Mouse (Mus musculus) liver, embryonic 11.5 days (tissue): ENCODE measurements around the gene Car5a. TPM values are rescaled to one million over a fixed set of nuclear protein-coding genes. Genes with fewer than 3 reads are reported as not detected.

Experiments used
- ATAC-seq: fragments of 200-750 bp; cut with Nextera tagmentation; replicated peaks from 2 replicates; pipeline ENCODE4 v1.8.0; 2017; ENCODE audit warnings: moderate number of reproducible peaks, mild to moderate bottlenecking, moderate TSS enrichment, moderate library complexity; ENCODE audit not compliant: low FRiP score
- DNase-seq: peaks from one replicate; pipeline ENCODE4 v3.0.0-alpha.2; 2017; ENCODE audit warnings: low spot score
- H3K27ac ChIP-seq: fragments of 300-500 bp; sonication (generic); 2 replicates; pipeline ENCODE4 v1.5.1; 2014; ENCODE audit warnings: mild to moderate bottlenecking, low read depth, low read length, control low read depth
- H3K27me3 ChIP-seq: fragments of 300-500 bp; sonication (generic); replicated peaks from 2 replicates; pipeline ENCODE4 v1.6.1; 2014; ENCODE audit warnings: low read length, mixed read lengths; ENCODE audit not compliant: control insufficient read depth, insufficient read depth
- H3K36me3 ChIP-seq: fragments of 300-500 bp; sonication (generic); 2 replicates; pipeline ENCODE4 v1.6.1; 2014; ENCODE audit warnings: mild to moderate bottlenecking, low read length, moderate library complexity, mixed read lengths; ENCODE audit not compliant: control insufficient read depth, insufficient read depth
- H3K4me1 ChIP-seq: fragments of 300-500 bp; sonication (generic); replicated peaks from 2 replicates; pipeline ENCODE4 v1.6.1; 2014; ENCODE audit warnings: low read length, mixed read lengths; ENCODE audit not compliant: control insufficient read depth, insufficient read depth
- H3K4me2 ChIP-seq: fragments of 300-500 bp; sonication (generic); 2 replicates; pipeline ENCODE4 v1.6.1; 2014; ENCODE audit warnings: mild to moderate bottlenecking, control low read depth, moderate library complexity
- H3K4me3 ChIP-seq: fragments of 300-500 bp; sonication (generic); 2 replicates; pipeline ENCODE4 v1.5.1; 2014; ENCODE audit warnings: low read depth, low read length, control low read depth
- H3K9ac ChIP-seq: fragments of 300-500 bp; sonication (generic); 2 replicates; pipeline ENCODE4 v1.6.1; 2014; ENCODE audit warnings: low read depth, low read length, control low read depth
- H3K9me3 ChIP-seq: fragments of 300-500 bp; sonication (generic); 2 replicates; pipeline ENCODE4 v1.6.1; 2016; ENCODE audit warnings: low read length, inconsistent platforms, mixed read lengths; ENCODE audit not compliant: control insufficient read depth
- WGBS: fragments of 180-500 bp; shearing (Covaris S2); extraction: QIAGEN DNeasy Blood & Tissue Kit; methylation state at CpG from one replicate; pipeline ENCODE4 v1.1.7; 2014; 5-methylcytosine and 5-hydroxymethylcytosine counted together
- polyA plus RNA-seq: library from polyadenylated mRNA; unstranded; fragments of >200 nt; fragmentation: Nextera tagmentation; extraction: Ambion mirVana; gene quantifications from 2 replicates; pipeline ENCODE4 v1.2.1, GENCODE M21; 2014

The Car5a gene
- polyA plus RNA-seq, 1 experiment from 2014 or later = 0.55 TPM

DNA sequence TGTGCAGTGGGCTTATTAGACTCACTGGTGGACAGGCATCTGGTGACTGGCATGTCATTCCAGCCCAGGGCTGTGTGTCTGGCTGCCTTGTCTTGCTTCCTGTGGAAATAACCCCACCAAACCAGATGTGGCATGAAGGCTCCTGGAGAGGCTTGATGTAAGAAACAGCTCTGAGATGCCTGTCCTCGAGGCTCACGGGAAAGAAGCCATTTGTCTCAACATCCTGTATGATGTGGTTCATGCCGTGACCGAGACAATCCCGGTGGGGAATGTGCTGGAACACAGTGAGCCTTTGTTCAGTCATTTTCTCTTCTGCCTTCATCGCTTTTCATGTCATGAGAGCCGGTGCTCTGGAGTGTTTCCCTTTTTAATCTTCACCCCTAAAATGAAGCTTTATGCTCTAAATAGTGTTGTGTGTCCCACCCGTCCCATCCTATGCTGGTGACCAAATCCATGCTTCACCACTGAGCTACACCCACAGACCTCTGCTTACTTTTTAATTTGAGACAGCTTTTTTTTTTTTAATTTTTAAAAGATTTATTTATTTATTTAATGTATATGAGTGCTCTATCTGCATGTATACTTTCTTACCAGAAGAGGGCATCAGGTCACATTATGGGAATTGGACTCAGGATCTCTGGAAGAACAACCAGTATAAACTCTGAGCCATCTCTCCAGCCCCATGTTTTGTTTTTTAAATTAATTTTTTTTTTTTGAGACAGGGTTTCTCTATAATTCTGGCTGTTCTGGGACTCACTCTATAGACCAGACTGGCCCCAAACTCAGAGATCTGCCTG is 20.2 kb upstream of the Car5a start:
- Histone ChIP-seq H3K27me3 (no peaks in the 10 kb centered on the region), H3K27ac (no peak overlapping the region), H3K9ac (no peak overlapping the region), H3K36me3 (peaks cover 4% of the 10 kb centered on the region; the same call in 1 of the 2 replicates), H3K4me3 (no peak overlapping the region), H3K9me3 (no peaks in the 10 kb centered on the region), H3K4me1 (peaks cover 35% of the 10 kb centered on the region), H3K4me2 (no peak overlapping the region)
- no peak for DNase-seq
- no peak for ATAC-seq
- WGBS = 84% methylated on average over 8 of the region's 8 CpGs

DNA sequence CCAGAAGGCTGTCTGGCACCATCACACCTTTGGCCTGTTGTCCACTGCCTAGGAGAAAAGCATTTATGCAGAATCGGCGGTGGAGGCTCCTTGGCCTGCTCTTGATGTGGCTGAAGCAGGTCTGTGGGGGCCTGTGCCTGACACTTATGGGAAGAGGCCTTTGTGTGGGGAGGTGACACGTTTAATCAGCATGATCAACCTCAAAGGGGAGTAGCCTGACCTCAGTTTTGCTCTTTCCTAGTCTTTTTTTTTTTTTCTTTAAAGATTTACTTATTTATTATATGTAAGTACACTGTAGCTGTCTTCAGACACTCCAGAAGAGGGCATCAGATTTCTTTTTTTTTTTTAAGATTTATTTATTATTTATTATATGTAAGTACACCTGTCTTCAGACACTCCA is 18.2 kb upstream of the Car5a start:
- Histone ChIP-seq H3K4me1 (peaks cover 25% of the 10 kb centered on the region), H3K9me3 (no peaks in the 10 kb centered on the region), H3K27ac (no peak overlapping the region), H3K27me3 (no peaks in the 10 kb centered on the region), H3K9ac (no peak overlapping the region), H3K4me2 (no peak overlapping the region), H3K36me3 (peaks cover 4% of the 10 kb centered on the region; the same call in 1 of the 2 replicates), H3K4me3 (no peak overlapping the region)
- ATAC-seq (no peak), DNase-seq (no peak)
- whole genome bisulfite sequencing = 61% methylated on average over 3 of the region's 3 CpGs

- Histone ChIP-seq H3K4me3 (no peak overlapping the region), H3K27me3 (no peaks in the 10 kb centered on the region), H3K36me3 (peaks cover 5% of the 10 kb centered on the region; the same call in 1 of the 2 replicates), H3K9me3 (no peaks in the 10 kb centered on the region), H3K4me1 (peaks cover 40% of the 10 kb centered on the region), H3K9ac (no peak overlapping the region), H3K4me2 (no peak overlapping the region), H3K27ac (no peak overlapping the region)
- 90% methylated on average over 1 of the region's 1 CpGs for WGBS
- ATAC-seq (no peak), DNase-seq (no peak)
Observed at GRCm38 (mm10) chr8:121958395-121958794, 13.7 kb upstream of the Car5a start.

- ATAC-seq = peak; percentile 76
- Histone ChIP-seq H3K36me3 (peaks cover 5% of the 10 kb centered on the region; the same call in 1 of the 2 replicates), H3K27ac (peak overlapping the region; percentile 54; the same call in 1 of the 2 replicates), H3K27me3 (no peaks in the 10 kb centered on the region), H3K4me1 (peaks cover 53% of the 10 kb centered on the region), H3K9me3 (no peaks in the 10 kb centered on the region), H3K4me3 (no peak overlapping the region), H3K9ac (peak overlapping the region; percentile 18; the same call in 1 of the 2 replicates), H3K4me2 (peak overlapping the region; percentile 51)
- no peak for DNase-seq
- 26% methylated on average over 1 of the region's 1 CpGs for WGBS
Observed at GRCm38 (mm10) chr8:121955825-121956500, 11.3 kb upstream of the Car5a start.

GRCm38 (mm10) chr8:121954981-121955555 is 10.4 kb upstream of the Car5a start:
- H3K9me3 ChIP-seq = no peaks in the 10 kb centered on the region
- no peaks in the 10 kb centered on the region for H3K27me3 ChIP-seq
- peak overlapping the region; percentile 51 for H3K4me2 ChIP-seq
- H3K4me3 ChIP-seq = no peak overlapping the region
- peak overlapping the region; percentile 40; the same call in 1 of the 2 replicates for H3K27ac ChIP-seq
- peaks cover 5% of the 10 kb centered on the region; the same call in 1 of the 2 replicates for H3K36me3 ChIP-seq
- H3K4me1 ChIP-seq = peaks cover 53% of the 10 kb centered on the region
- ATAC-seq = no peak
- H3K9ac ChIP-seq = no peak overlapping the region
- DNase-seq = no peak
- 63% methylated on average over 10 of the region's 10 CpGs for WGBS

- Histone ChIP-seq H3K4me2 (peak overlapping the region; percentile 51; the same call in 1 of the 2 replicates), H3K4me3 (no peak overlapping the region), H3K27ac (peak overlapping the region; percentile 30; the same call in 1 of the 2 replicates), H3K4me1 (peaks cover 59% of the 10 kb centered on the region), H3K9ac (no peak overlapping the region), H3K27me3 (no peaks in the 10 kb centered on the region), H3K36me3 (peaks cover 5% of the 10 kb centered on the region; the same call in 1 of the 2 replicates), H3K9me3 (no peaks in the 10 kb centered on the region)
- ATAC-seq = no peak
- no peak for DNase-seq
- WGBS = 62% methylated on average over 3 of the region's 3 CpGs
Observed at GRCm38 (mm10) chr8:121953821-121954545, 9.3 kb upstream of the Car5a start.

DNA sequence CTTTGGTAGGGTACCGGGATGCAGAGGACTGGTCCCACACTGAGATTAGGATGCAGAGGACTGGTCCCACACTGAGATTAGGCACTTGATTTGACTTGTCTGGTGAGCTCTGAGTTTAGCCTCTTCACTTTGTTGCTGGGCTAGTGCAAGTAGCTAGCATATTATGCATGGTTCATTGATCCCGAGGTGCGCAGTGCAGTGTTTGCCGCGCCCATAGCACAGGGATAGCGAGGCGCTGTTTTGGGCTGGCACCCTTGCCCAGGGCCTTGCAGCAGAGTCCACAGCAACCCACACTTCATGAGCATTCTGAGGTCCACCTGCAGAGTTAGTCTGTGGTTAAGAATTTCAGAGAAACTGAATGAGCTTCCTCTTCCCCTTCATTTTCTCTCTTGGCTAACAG is 8.1 kb upstream of the Car5a start:
- ATAC-seq (no peak), DNase-seq (no peak)
- Histone ChIP-seq H3K4me3 (0 out of 2 replicates have a peak overlapping the region, but pooled peaks have one; percentile 95), H3K27ac (no peak overlapping the region), H3K36me3 (peaks cover 5% of the 10 kb centered on the region; the same call in 1 of the 2 replicates), H3K4me1 (peaks cover 62% of the 10 kb centered on the region), H3K4me2 (peak overlapping the region; percentile 99), H3K9me3 (no peaks in the 10 kb centered on the region), H3K9ac (no peak overlapping the region; the same call in 1 of the 2 replicates), H3K27me3 (no peaks in the 10 kb centered on the region)
- WGBS = 82% methylated on average over 7 of the region's 7 CpGs

DNA sequence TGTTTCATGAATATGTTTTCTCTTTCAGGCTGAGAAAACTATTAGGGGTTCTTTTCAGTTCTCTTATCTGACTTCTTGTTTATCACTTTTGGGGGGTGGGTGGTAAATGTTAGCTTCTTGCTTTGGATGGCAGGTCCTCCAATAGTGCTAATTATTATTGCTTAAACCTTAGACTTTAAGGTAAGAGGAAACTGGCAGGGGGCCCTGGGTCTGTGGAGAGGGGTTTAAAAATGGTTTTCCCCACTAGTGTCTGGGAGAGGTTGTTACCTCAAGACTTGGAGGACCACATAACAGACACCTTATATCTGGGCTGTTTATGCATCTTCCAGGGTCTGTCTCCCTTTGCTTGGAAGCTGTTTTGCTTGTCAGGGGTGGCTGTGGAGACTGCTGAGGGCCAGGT is 7.4 kb upstream of the Car5a start:
- Histone ChIP-seq H3K4me2 (peak overlapping the region; percentile 99), H3K4me3 (peak overlapping the region; percentile 95)
- ATAC-seq = no peak

More for the DNA sequence above, 7.4 kb upstream of the Car5a start:
- Histone ChIP-seq H3K27ac (peak overlapping the region; percentile 46; the same call in 1 of the 2 replicates), H3K9me3 (no peaks in the 10 kb centered on the region), H3K4me1 (peaks cover 63% of the 10 kb centered on the region), H3K9ac (peak overlapping the region; percentile 32), H3K36me3 (peaks cover 5% of the 10 kb centered on the region; the same call in 1 of the 2 replicates), H3K27me3 (no peaks in the 10 kb centered on the region)
- DNase-seq = no peak
